Comparison of ENCODE assay signal across 9 mouse cellular contexts in genomic region chr11:60248596-60249404, GRCm38 (mm10). TPM values are rescaled to one million over a fixed set of nuclear protein-coding genes. Genes with fewer than 3 reads are reported as not detected.
DNase-seq lines count a peak whose midpoint lies in the region; ATAC-seq and TF ChIP-seq lines count a peak whose summit lies in the region.
"Had no signal": no experiment of that assay in that cellular context is flagged by ENCODE, and none has a peak within 500 bp of the region (broad histone marks: within the 10 kb centered on the region; RNA-seq: fewer than 3 reads in every experiment).

No protein-coding gene starts in this region.

- TF ChIP-seq CTCF in lung, adult 2 months (IDR thresholded peaks at IDR 0.05; ENCODE audit: insufficient read depth, low read length) = no peak
- TF ChIP-seq CTCF in thymus, adult 2 months (IDR thresholded peaks at IDR 0.05; ENCODE audit: borderline replicate concordance, control insufficient read depth, extremely low read depth, insufficient read depth, low read length, poor library complexity) = no peak

- intact Hi-C loops in heart, postnatal 14 days (cut with DNase I) = loop anchor here (2.0 kb wide), 1 partner anchor 164 kb away; no protein-coding TSS in a partner anchor

- no peak for DNase-seq in lung, adult 2 months
- no peak for DNase-seq in forebrain, embryonic 10.5 days (ENCODE audit: extremely low spot score, low spot score)
- peak; percentile 7 for DNase-seq in lung, postnatal 25 days (ENCODE audit: low spot score)
- DNase-seq in thymus, adult 2 months = peak; percentile 65
- no peak for DNase-seq in heart, postnatal 14 days
- DNase-seq in urinary bladder, postnatal 4 days (ENCODE audit: low spot score in 2 of 2) = no peak
- DNase-seq in kidney, postnatal 10 days = no peak
- DNase-seq: heart, adult 18-20 months had no signal

- H3K27ac ChIP-seq in lung, embryonic 16.5 days (ENCODE audit: low read length) = no peak overlapping the region
- H3K27ac ChIP-seq in forebrain, embryonic 10.5 days = peak overlapping the region; percentile 56
- H3K27ac ChIP-seq in thymus, adult 2 months (ENCODE audit: control insufficient read depth, insufficient read depth, low read length) = peak overlapping the region; percentile 65

- peaks cover 7% of the 10 kb centered on the region; the same call in 1 of the 2 replicates for H3K36me3 ChIP-seq in lung, embryonic 16.5 days (ENCODE audit: control insufficient read depth, insufficient read depth, low read length)
- H3K36me3 ChIP-seq in forebrain, embryonic 10.5 days (replicated peaks) = no peaks in the 10 kb centered on the region
- no peaks in the 10 kb centered on the region for H3K36me3 ChIP-seq in thymus, adult 2 months (ENCODE audit: control insufficient read depth, insufficient read depth, low read length)

- TF ChIP-seq POLR2A in lung, adult 2 months (IDR thresholded peaks at IDR 0.05; ENCODE audit: borderline replicate concordance, extremely low read depth, low read depth, low read length) = no peak
- no peak for TF ChIP-seq POLR2A in thymus, adult 2 months (IDR thresholded peaks at IDR 0.05; ENCODE audit: control insufficient read depth, extremely low read depth, insufficient read depth, low read length, poor library complexity)

- peak overlapping the region; percentile 9; the same call in 1 of the 2 replicates for H3K9ac ChIP-seq in lung, embryonic 16.5 days (ENCODE audit: low read length)

- H3K9me3 ChIP-seq in lung, embryonic 16.5 days (ENCODE audit: control insufficient read depth, low read length) = no peaks in the 10 kb centered on the region
- H3K9me3 ChIP-seq in forebrain, embryonic 10.5 days = no peaks in the 10 kb centered on the region

- H3K4me3 ChIP-seq in lung, embryonic 16.5 days (ENCODE audit: low read length) = no peak overlapping the region
- H3K4me3 ChIP-seq in lung, adult 2 months (replicated peaks; ENCODE audit: extremely low read depth, low read depth, low read length) = no peak overlapping the region
- H3K4me3 ChIP-seq in forebrain, embryonic 10.5 days = no peak overlapping the region
- no peak overlapping the region for H3K4me3 ChIP-seq in thymus, adult 2 months (ENCODE audit: control insufficient read depth, insufficient read depth, low read length)

- WGBS in lung, embryonic 16.5 days = 36% methylated on average over 13 of the region's 13 CpGs
- WGBS in lung, adult 2 months = 45% methylated on average over 13 of the region's 13 CpGs
- WGBS in forebrain, embryonic 10.5 days = 67% methylated on average over 13 of the region's 13 CpGs
- WGBS in thymus, adult 2 months = 47% methylated on average over 13 of the region's 13 CpGs

- no peak overlapping the region for H3K4me2 ChIP-seq in lung, embryonic 16.5 days (ENCODE audit: low read depth, low read length)

- no peak for ATAC-seq in lung, embryonic 16.5 days (ENCODE audit: low read depth)

- peaks cover 23% of the 10 kb centered on the region for H3K4me1 ChIP-seq in lung, embryonic 16.5 days (replicated peaks; ENCODE audit: control insufficient read depth, insufficient read depth, low read length)
- H3K4me1 ChIP-seq in lung, adult 2 months (ENCODE audit: control insufficient read depth, insufficient read depth, low read length) = no peaks in the 10 kb centered on the region
- peaks cover 36% of the 10 kb centered on the region for H3K4me1 ChIP-seq in forebrain, embryonic 10.5 days
- peaks cover 50% of the 10 kb centered on the region for H3K4me1 ChIP-seq in thymus, adult 2 months (replicated peaks; ENCODE audit: control insufficient read depth, insufficient read depth, low read length)

- H3K27me3 ChIP-seq in lung, embryonic 16.5 days (ENCODE audit: control insufficient read depth, insufficient read depth, low read depth, low read length) = no peaks in the 10 kb centered on the region
- no peaks in the 10 kb centered on the region for H3K27me3 ChIP-seq in forebrain, embryonic 10.5 days (ENCODE audit: poor library complexity, severe bottlenecking)
- no peaks in the 10 kb centered on the region for H3K27me3 ChIP-seq in thymus, adult 2 months (ENCODE audit: control insufficient read depth, insufficient read depth, low read length)

RNA-seq across cellular contexts. Expression of gene Srebf1, which starts 26.4 kb away (rescaled TPM):
- polyA plus RNA-seq in lung, embryonic 16.5 days (2015; fragmentation: Nextera tagmentation; extraction: Ambion mirVana) = 65.9 and 74.3 TPM in 2 replicates
- polyA plus RNA-seq in lung, adult 2 months (2012; rRNA removed) = 206 and 236 TPM in 2 replicates
- 59.3 and 66.1 TPM in 2 replicates for polyA plus RNA-seq in forebrain, embryonic 10.5 days (2016; fragmentation: Nextera tagmentation; extraction: Ambion mirVana)
- 466 and 519 TPM in 2 replicates for polyA plus RNA-seq in thymus, adult 2 months (2012; rRNA removed)
- total RNA-seq in heart, postnatal 14 days (2021) = 10 to 100 TPM; 29.0 to 32.0 TPM

Comparison
In these comparisons a context has a peak if more than half of its experiments do, and no peak if none do; other contexts are left out.
1. DNase-seq: peak in lung, postnatal 25 days (single experiment) and thymus, adult 2 months (single experiment); none in lung, adult 2 months (single experiment), forebrain, embryonic 10.5 days (single experiment), heart, postnatal 14 days (0 of 2), urinary bladder, postnatal 4 days (0 of 2) and kidney, postnatal 10 days (single experiment).